Mouse (Mus musculus) liver, embryonic 14.5 days (tissue): ENCODE results near the gene Cdc5l.

Experiments
- CTCF ChIP-seq: IDR thresholded peaks from 2 replicates; pipeline ENCODE4 v1.5.1; 2016; ENCODE audit warnings: antibody characterized with exemption, low read depth, control low read depth
- EP300 ChIP-seq: IDR thresholded peaks from 2 replicates; pipeline ENCODE4 v1.6.1; 2016; ENCODE audit warnings: antibody characterized with exemption, low read depth

- no peak for TF ChIP-seq CTCF
- no peak for TF ChIP-seq EP300
Observed at GRCm38 (mm10) chr17:45379271-45379784, 54.2 kb downstream of the Cdc5l start.
